Mouse (Mus musculus) yolk sac, embryonic 10.5 days (tissue): Measurements from ENCODE around the gene Zer1.
"Not testable (repeated sequence)": the region's sequence is repeated elsewhere in the genome, so short reads cannot be mapped to it uniquely, and the experiment has no call there.

ENCODE experiments used
- DNase-seq: peaks from one replicate; pipeline ENCODE4 v3.0.0-alpha.2; 2017; ENCODE audit warnings: low spot score

The Zer1 gene

DNA sequence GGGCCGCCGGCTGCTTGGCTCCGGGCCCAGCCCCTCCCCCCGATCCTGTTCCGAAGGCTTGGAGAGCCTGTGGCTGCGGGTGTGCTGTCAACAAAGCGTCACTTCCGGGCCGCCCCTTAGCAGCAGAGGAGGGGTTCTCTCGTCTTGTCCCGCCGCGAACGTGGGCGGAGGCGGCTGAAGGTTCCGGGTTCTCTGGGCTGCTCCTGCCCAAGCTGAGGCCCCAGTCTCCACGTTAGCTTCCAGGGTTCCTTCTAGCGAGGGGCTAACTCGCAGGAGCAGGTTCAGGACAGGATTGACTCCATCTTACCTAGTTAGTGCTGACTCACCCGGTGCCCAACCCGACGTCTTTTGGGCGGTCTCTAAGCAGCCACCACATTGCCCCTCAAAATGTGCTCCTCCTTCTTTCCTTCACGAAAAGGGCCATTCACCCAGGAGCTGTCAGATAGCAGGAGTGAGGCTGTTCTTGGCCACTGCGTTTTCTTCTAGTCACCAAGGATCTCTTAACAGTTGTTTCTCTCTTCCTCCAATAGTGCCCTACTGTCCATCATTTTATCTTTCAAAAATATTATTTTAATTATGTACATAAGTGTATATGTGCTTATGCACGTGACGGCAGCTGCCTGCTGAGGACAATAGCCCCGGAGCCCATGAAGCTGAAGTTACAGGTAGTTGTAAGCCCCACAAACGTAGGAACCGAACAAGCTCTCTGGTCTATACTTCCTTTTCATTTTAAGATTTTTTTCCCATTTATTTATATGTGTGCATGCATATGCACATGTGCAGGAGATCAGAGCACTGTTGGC is at the start of gene Zer1:
TSS of gene Zer1 (minus strand) at position 114 of the 803 bp plus-strand sequence.
- DNase-seq: peak; percentile 94

DNA sequence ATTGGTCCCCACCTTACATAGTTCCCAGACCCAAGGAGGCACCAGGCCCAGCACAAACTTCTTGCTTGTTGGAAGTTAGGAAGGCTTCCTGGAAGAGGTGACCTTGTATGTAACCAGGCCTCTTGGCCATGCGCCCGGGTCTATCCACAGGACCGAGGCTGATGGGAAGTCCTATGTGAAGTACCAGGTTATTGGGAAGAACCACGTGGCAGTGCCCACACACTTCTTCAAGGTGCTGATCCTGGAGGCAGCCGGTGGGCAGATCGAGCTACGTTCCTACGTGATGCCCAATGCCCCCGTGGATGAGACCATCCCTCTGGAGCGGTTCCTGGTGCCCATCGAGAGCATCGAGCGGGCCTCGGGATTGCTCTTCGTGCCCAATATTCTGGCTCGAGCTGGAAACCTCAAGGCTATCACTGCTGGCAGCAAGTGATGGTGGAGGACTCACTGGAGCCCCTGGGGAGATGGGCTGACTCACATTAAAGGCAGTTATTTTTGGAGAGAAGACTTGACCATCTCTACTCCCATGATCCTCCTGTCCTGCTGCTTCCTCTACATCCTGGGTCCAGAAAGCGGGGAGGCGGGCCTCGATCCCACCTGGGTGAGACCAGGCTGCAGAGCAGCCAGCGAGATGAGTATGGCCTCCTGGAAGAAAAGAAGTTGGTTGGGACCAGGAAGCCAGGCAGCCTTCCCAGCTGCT is 49.3 kb upstream of the Zer1 start:
- no peak for DNase-seq

DNA sequence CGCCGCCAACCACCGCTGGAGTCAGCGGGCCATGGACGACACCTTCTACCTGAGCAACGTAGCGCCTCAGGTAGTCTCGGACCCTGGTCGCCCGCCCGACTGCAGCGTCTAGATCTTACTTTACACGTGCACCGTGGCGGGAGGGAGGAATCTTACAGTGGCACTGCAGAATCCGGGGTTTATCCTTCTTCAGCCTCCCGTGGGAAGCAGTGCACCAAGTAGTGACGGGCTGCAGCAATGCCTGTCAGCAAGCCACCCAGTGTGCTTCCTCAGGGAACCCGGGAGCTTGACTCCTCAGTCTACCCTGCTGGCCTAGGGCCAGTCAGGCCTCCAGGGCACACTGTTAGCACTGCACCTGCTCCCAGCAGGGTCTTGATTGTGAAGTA is 47.6 kb upstream of the Zer1 start:
- peak; percentile 26 for DNase-seq

DNA sequence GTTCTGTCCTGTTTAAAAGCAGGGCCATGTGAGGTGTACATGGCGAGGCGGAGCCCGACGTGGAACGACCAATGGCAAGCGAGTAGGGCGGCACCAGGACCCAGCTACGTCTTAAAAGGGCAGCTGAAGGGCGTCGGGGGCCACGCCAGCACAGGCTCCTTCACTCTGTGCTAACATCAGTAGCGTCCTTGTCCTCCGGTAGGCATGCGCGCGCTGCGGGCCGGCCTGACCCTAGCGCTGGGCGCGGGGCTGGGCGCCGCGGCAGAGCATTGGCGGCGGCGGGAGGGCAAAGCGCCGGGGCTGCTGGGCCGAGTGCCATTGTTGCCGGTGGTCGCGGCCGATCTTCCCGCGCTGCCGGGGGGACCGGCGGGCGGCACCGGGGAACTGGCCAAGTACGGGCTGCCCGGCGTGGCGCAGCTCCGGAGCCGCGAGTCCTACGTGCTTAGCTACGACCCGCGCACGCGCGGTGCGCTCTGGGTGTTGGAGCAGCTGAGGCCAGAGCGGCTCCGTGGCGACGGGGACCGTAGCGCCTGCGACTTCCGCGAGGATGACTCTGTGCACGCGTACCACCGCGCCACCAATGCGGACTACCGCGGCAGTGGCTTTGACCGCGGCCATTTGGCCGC is 47.1 kb upstream of the Zer1 start, which contains the start of gene Endog:
TSS of gene Endog (plus strand) at position 123 of the 626 bp plus-strand sequence.
- DNase-seq: peak; percentile 87

DNA sequence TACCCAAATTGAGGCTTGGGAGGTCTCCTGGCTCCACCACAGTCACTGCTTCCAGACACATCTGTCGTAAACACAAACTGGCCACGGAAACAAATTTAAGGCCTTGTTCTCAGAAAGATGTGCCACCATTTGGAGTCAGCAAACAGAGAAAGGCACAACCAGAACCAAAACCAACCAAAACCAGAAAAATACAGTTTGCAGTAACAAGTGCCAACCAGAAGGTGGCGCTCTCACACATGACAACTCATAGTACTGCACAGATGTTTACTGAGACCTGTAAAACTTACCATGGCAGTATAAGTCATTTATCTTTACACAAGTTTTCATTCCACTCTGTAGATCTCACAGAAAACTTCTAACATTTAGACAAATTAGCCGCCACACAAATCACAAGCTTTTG is 42.3 kb upstream of the Zer1 start:
- no peak for DNase-seq

DNA sequence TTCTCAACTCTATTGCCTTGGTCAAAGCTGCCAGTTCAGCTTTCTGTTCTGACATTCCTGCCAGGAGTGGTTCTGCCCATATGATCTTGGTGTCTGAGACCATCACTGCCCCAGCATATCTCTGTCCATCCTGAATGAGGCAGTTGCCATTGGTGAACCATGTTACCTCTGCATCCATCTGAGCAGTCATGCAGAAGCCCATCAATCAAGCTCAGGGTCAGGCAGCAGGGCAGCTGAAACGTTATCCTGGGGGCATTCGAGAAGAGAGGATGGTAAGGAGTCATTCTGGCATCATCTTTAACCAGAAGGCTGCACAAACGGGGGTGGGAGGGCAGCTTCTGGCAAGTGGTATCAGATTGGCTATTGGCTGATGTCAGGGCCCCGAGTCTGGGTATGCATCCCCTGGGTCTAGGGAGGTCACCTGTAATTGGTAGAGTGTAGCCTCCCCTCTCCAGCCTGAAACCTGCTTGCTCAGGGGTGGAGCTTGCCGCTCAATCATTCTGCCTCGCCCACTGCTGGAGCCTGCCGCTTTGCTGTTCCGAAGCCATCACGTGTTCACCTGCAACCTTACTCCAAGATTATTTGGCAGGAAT is 40.1 kb upstream of the Zer1 start:
- DNase-seq: no peak

DNA sequence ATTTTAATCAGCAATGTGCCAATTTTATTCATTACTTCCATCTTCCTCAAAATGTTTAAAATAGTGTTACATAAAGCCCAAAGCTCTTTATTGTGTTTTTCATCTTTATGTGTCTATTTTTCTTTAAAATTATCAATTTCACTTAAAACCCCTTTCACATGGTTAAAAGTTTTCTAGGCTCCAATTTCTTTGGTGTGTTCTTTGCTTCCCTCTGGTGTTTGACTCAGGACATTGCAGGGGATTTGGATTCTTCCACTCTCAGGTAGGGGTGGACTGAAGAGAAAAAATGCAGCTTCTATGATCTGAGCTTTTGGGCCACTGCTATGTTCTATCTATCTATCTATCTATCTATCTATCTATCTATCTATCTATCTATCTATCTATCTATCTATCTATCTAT is 37.4 kb upstream of the Zer1 start:
- no peak for DNase-seq

DNA sequence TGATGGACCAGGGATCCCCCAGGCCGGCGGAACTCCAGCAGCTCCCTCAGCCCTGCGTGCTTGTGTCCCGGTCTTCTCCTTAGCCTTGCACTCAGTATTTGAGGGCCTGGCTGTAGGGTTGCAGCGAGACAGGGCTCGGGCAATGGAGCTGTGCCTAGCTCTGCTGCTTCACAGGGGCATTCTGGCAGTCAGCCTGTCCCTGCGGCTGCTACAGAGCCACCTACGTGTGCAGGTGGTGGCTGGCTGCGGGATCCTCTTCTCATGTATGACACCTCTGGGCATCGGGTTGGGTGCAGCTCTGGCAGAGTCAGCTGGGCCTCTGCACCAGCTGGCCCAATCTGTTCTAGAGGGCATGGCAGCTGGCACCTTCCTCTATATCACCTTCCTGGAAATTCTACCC is 35.5 kb upstream of the Zer1 start:
- not testable (repeated sequence) for DNase-seq

DNA sequence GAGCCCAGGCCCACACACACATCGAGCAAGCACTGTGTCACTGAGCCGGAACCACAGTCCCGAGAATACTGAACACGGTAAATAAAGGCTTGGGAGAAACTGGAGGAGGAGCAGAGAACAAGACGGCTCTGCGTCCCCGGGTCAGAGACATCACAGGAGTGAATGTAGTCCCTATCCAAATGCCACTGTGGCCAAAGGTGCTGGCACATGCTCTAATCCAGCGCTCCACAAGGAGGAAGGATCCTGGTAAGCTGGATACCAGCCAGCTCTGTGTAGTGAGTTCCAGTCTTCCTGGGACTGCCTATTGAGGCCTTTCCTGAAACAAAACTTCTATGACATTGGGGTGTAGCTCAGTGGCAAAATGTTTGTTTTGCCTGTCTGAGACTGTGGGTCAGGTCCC is 28.2 kb upstream of the Zer1 start:
- no peak for DNase-seq

DNA sequence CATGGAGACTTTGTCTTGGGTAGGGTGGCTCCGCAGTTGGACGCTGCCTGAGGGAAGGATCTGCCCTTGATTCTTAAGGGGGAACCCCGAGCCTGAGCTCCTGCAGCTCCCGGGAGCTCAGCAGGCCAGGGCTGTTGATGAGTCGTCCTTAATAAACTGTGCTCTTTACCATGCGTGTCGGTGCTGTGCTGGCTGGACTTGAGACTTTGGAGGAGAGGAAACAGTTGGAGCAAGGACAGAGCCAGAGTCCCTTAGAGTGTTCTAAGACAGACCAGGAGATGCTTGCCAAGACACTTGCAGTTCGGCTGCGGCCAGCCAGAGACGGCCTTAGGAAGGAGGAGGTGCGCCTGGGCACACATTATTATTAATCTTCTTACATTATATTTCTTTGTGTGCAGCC is 27.5 kb upstream of the Zer1 start:
- no peak for DNase-seq

DNA sequence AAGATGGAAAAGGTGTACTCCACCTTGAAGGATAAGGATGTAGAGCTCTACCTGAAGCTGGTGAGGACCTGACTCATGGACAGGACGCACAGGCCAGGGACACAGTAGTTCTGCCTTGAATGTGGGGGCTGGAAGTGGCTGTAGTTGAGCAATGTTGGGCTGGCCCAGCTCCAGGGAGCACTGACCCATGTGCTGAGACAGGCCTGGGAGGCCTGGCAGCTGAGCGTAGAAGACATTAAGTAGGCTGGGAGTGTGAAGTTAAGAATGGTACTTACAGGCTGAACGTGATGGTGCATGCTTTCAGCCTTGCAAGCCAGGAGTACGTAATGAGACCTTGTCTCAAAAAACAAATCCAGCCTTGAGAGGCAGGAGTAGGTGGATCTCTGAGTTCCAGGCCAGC is 23.1 kb upstream of the Zer1 start:
- no peak for DNase-seq

DNA sequence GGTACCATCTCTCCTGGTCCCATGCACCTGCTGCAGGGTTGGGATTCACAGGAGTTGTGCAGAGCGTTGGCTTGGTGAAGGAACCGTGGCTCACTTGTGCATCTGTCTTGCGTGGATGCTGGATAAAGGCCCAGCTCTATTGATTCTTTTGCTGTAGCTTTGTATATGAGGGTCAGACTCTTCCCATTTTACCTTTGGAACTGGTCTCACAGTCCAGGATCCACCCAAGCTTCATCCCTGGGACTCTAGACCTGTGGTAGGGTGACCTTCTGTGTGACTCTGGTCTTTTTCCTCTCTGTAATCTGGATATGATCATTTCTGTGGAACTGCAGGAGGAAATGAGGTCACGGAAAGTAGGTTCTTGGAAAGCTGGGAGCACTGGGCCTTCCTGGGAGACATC is 20.1 kb upstream of the Zer1 start:
- no peak for DNase-seq

DNA sequence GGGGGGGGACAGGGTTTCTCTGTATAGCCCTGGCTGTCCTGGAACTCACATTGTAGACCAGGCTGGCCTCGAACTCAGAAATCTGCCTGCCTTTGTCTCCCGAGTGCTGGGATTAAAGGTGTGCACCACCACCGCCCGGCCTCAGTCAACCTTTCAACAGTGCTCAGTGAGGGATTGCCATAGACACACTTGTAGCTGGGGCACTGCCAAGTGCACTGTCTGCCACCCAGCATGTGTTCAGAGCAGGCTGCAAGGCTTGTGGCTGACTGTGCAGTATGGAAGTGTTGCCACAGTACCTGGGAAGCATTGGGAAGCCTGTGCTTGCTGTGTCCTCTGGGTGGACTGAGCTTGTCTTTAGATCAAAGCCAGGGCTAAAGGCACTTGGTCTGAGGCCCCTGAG is 15.6 kb upstream of the Zer1 start:
- DNase-seq: not testable (repeated sequence)

DNA sequence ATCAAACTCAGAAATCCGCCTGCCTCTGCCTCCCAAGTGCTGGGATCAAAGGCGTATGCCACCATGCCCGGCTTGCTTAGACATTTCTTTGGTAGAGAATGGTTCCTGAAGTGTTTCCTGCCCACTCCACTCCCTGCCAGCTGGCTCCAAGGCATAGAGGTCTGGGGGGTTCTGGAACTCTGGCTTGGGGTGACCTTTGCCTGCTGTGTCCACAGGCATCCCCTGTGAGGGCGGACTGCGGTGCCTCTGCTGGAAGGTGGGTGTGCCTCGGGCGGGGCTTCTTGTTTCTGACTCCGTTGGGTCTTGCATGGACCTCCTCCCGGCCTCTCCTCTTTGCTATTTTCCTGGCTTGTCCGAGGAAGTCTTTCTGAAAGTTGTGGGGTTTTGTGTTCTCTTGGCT is 12.1 kb upstream of the Zer1 start:
- no peak for DNase-seq

DNA sequence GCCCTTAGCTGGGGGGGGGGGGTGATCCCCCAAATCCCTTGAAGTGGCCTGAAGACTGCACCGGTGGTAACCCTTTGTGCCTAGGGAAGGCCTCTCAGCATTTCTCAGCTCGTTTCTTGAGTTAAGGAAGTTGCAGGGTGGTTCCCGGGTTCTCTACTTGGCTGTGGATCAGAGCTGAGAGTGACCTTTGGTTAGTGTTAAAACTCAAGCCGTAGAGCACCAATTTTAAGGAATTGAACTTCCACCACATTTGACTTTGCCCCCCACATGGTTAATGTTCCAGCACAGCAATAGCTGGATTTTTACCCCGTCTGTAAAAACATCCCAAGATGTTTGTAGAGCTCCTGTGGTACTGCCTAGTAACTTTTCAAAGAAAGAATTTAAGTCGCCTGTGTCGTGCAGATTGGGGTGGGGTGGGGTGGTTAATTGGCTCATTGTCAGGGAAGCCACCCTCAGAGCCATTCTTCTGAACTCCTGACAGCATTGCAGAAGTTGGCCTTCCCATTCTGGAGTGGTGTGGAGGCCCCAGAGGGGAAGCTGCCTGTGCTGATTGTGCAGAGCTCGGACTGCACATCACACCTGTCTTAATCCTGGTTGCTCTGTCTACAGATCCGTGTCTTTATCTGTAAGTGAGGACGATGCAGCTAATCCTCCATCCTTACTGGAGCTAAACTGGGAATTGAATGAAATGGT is 10.7 kb upstream of the Zer1 start:
- DNase-seq: peak; percentile 63

DNA sequence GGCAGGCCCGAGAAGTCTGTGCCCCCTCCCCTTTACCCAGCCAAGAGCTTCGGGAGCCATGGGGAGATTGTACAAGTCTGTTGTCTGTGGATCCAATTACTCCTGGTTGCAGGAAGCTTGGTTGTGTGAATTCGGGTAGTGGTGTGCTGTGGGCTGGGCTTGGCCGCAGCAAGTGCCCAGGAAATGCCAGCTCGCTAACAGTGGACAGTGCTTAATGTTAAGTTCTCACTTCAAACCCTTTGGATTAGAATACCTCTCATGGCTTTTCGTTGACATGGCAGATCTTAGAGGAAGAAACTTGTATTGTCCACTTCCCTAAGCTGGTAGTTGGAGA is 10.0 kb upstream of the Zer1 start:
- DNase-seq: no peak

DNA sequence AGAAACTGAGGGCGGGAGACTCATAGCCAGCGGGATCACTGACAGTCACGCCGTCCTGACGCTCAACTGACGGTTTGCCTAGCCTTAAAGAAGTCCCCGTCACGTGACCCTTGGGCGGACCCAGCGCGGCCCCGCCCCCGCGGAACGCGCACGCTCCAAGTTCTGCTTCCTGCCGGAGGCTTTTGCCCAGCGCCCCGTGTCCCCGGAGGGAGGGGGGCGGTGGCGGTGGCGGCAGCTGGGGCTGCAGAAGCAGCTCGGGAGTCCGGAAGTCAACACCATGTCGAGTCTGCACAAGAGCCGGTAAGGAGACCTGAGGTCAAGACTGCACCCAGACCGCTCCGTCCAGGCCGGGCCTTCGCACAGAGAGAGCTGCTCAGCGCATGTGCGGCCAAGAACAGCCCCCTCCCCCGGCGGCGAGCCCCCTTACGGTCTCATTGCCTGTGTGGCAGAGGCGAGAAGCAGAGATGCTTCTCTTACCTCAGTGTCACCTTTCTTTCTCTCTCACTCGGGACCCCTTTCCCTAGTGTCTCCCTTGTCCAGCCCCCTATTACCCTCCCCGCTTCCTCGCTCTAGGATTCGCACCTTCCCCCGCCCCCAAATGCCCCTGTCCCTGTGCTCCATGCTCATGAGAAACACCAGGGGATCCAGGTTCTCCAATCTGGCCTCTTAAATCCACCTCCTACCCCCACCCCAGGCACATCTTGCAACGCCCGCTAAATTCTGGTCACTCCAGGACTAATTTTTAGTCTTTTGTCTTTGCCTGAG is 9.4 kb upstream of the Zer1 start, which contains the start of gene Tbc1d13:
TSS of gene Tbc1d13 (plus strand) at position 134 of the 765 bp plus-strand sequence.
- DNase-seq: peak; percentile 96

DNA sequence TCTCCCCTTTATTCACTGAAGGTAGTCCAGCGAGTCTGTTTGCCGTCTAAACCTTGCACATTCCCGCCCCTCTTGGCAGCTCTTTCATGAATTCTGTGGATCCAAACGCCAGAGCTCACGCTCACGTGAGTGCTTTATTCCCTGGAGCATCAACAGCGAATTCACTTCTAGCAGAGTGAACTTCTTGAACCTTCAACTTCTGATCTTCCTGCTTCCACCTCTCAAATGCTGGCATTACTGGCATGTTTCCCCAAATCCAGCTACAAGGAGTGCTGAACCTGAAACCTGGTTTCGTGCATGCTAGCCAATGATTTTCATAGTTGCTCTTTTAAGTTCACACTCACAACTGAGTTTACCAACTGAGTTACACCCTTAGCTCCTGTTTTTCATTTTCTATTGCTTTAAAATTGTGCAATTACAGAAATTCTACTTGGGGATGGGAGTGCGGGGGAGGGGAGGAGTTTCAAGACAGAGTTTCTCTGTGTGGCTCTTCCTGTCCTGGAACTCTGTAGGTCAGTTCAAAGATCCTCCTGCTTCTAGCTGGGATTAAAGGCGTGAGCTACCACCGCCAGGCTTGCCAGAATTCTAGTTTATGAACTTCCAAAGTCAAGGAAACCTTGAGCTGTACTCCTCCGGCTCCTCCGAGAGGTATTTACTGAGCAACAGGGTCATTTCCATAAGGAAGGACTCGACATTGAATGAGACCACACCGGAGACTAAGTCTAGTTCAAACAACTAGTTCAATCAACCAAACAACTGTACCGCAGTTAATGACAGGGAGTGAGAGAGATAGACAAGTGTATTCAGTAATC is 8.6 kb upstream of the Zer1 start:
- DNase-seq: peak; percentile 75

DNA sequence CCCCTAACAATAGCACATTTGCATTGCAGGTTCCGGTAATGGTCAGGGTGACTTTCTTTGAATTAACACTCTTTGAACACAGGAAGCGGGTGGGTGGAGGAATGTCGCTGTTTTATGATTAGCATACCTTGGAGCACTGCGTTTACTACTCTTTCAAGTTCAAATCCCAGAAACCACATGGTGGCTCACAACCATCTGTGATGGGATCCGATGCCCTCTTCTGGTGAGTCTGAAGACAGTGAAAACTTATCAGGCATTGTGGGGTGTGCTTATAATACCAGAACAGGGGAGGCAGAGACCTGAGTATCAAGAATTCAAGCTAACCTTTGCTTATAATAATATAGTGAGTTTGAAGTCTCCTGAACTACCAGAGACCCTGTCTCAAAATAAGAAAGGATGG is 6.9 kb upstream of the Zer1 start:
- not testable (repeated sequence) for DNase-seq

DNA sequence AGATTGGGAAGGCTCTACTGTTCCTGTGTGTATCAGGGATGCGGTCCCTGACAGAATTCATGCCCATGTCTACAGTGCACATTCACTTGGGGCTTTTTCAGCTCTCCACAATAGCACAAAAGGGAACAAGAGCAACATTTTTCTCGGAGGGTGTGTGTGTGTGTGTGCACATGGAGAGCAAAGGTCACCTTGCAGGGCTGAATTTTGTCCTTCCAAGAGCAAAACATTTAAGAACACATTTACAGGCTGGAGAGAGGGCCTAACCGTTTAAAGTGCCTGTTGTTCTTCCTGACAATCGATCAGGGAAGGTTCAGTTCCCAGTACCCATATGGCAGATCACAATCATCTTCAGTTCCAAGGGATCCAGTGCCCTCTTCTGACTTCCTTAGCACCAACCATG is 5.8 kb upstream of the Zer1 start:
- DNase-seq: peak; percentile 69

DNA sequence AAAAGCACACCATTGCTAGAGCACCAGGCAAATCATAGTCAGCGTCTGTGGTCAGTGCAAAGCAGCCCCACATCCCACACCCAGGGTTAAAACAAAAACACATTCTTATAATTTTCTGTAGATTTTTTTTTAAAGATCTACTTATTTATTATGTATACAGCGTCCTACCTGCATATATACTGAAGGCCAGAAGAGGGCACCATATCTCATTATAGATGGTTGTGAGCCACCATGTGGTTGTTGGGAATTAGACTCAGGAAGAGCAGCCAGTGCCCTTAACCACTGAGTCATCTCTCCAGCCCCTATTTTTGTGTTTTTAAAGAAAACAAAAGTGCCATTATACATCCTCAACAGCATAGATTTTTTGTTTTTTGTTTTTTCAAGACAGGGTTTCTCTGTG is 4.4 kb upstream of the Zer1 start:
- DNase-seq: no peak
